Mouse (Mus musculus) liver, embryonic 15.5 days (tissue): ENCODE results near the gene Rrp12. TPM values are rescaled to one million over a fixed set of nuclear protein-coding genes. Genes with fewer than 3 reads are reported as not detected.
"Not testable (repeated sequence)": the region's sequence is repeated elsewhere in the genome, so short reads cannot be mapped to it uniquely, and the experiment has no call there.

Experiments
- ATAC-seq: fragments of 200-750 bp; cut with Nextera tagmentation; 2 replicates; pipeline ENCODE4 v1.8.0; 2017; ENCODE audit warnings: moderate number of reproducible peaks, mild to moderate bottlenecking, moderate library complexity; ENCODE audit not compliant: insufficient read depth
- H3K27ac ChIP-seq: fragments of 300-500 bp; sonication (generic); replicated peaks from 2 replicates; pipeline ENCODE4 v1.5.1; 2015; ENCODE audit warnings: mild to moderate bottlenecking, inconsistent platforms
- H3K27me3 ChIP-seq: fragments of 300-500 bp; sonication (generic); 2 replicates; pipeline ENCODE4 v1.6.1; 2015; ENCODE audit warnings: mild to moderate bottlenecking, inconsistent platforms
- H3K36me3 ChIP-seq: fragments of 300-500 bp; sonication (generic); replicated peaks from 2 replicates; pipeline ENCODE4 v1.6.1; 2015; ENCODE audit warnings: moderate library complexity, mild to moderate bottlenecking, inconsistent platforms
- H3K4me1 ChIP-seq: fragments of 300-500 bp; sonication (generic); replicated peaks from 2 replicates; pipeline ENCODE4 v1.6.1; 2015; ENCODE audit warnings: inconsistent platforms
- H3K4me2 ChIP-seq: fragments of 300-500 bp; sonication (generic); 2 replicates; pipeline ENCODE4 v1.6.1; 2015; ENCODE audit warnings: moderate library complexity, mild to moderate bottlenecking, inconsistent platforms
- H3K4me3 ChIP-seq: fragments of 300-500 bp; sonication (generic); replicated peaks from 2 replicates; pipeline ENCODE4 v1.5.1; 2015; ENCODE audit warnings: mild to moderate bottlenecking, inconsistent platforms
- H3K9ac ChIP-seq: fragments of 300-500 bp; sonication (generic); 2 replicates; pipeline ENCODE4 v1.6.1; 2015; ENCODE audit warnings: moderate library complexity, mild to moderate bottlenecking, inconsistent platforms
- H3K9me3 ChIP-seq: fragments of 300-500 bp; sonication (generic); replicated peaks from 2 replicates; pipeline ENCODE4 v1.6.1; 2016; ENCODE audit warnings: inconsistent platforms
- WGBS: fragments of 180-500 bp; shearing (Covaris S2); methylation state at CpG from one replicate; pipeline ENCODE4 v1.1.7; 2015; ENCODE audit warnings: mixed read lengths; ENCODE audit not compliant: insufficient replicate concordance; 5-methylcytosine and 5-hydroxymethylcytosine counted together
- polyA plus RNA-seq: library from polyadenylated mRNA; unstranded; fragments of >200 nt; fragmentation: Nextera tagmentation; extraction: Ambion mirVana; gene quantifications from 2 replicates; pipeline ENCODE4 v1.2.1, GENCODE M21; 2015

Rrp12 gene
- polyA plus RNA-seq, 1 experiment from 2014 or later = 8.5 TPM

GRCm38 (mm10) chr19:41847614-41847991 lies 48.4 kb downstream of the Rrp12 start:
- not testable (repeated sequence) for H3K9me3 ChIP-seq, H3K36me3 ChIP-seq, H3K27me3 ChIP-seq
- peak overlapping the region; percentile 90 for H3K4me3 ChIP-seq
- H3K4me2 ChIP-seq = peak overlapping the region; percentile 98
- H3K27ac ChIP-seq = peak overlapping the region; percentile 91
- peak; percentile 41 for ATAC-seq
- peak overlapping the region; percentile 78 for H3K9ac ChIP-seq
- 0% methylated on average over 45 of the region's 53 CpGs for WGBS
- H3K4me1 ChIP-seq = peaks cover 55% of the 10 kb centered on the region

DNA sequence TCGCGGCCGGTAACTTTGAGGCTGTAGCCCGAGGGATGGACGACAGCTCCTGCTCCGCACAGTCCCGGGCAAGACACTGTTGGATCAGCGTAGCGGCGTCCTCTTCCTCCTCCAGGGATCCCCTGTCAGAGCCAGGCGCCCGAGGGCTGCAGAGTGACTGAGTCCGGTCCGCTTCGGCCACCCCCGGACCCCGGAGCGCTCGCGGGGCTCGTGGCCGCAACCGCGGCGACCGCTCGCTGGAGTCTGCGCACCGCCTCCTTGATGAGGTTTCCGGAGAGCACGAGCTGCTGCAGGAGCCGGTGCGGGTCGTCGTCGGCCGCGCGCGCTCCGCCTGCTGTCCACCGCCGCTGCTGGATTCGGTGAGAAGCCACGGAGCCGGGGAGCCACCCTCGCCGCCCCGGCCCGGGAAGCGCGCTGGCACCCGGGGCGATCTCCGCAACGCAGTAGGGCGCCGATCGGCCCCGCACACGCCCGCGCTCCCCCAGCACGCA lies 48.8 kb downstream of the Rrp12 start:
- H3K4me1 ChIP-seq = peaks cover 53% of the 10 kb centered on the region
- no peaks in the 10 kb centered on the region for H3K36me3 ChIP-seq
- 0% methylated on average over 63 of the region's 64 CpGs for WGBS
- peak overlapping the region; percentile 91 for H3K27ac ChIP-seq
- peak overlapping the region; percentile 98 for H3K4me2 ChIP-seq
- no peaks in the 10 kb centered on the region for H3K9me3 ChIP-seq
- H3K27me3 ChIP-seq = no peaks in the 10 kb centered on the region
- H3K9ac ChIP-seq = peak overlapping the region; percentile 78
- peak overlapping the region; percentile 90 for H3K4me3 ChIP-seq
- peak; percentile 32 for ATAC-seq

GRCm38 (mm10) chr19:41846366-41847090 lies 49.4 kb downstream of the Rrp12 start:
- ATAC-seq = peak; percentile 6; the same call in 1 of the 2 replicates
- 8% methylated on average over 21 of the region's 21 CpGs for WGBS
- Histone ChIP-seq H3K36me3 (no peaks in the 10 kb centered on the region), H3K9me3 (no peaks in the 10 kb centered on the region), H3K27me3 (no peaks in the 10 kb centered on the region), H3K4me3 (peak overlapping the region; percentile 90), H3K27ac (peak overlapping the region; percentile 91), H3K4me2 (peak overlapping the region; percentile 98), H3K9ac (peak overlapping the region; percentile 78), H3K4me1 (peaks cover 49% of the 10 kb centered on the region)

GRCm38 (mm10) chr19:41844345-41844744 lies 51.6 kb downstream of the Rrp12 start:
- no peak overlapping the region for H3K9ac ChIP-seq
- ATAC-seq = no peak
- no peak overlapping the region for H3K27ac ChIP-seq
- 69% methylated on average over 6 of the region's 6 CpGs for WGBS
- H3K9me3 ChIP-seq = no peaks in the 10 kb centered on the region
- H3K27me3 ChIP-seq = no peaks in the 10 kb centered on the region
- H3K4me3 ChIP-seq = no peak overlapping the region
- H3K36me3 ChIP-seq = no peaks in the 10 kb centered on the region
- peaks cover 54% of the 10 kb centered on the region for H3K4me1 ChIP-seq
- H3K4me2 ChIP-seq = no peak overlapping the region; the same call in 1 of the 2 replicates

DNA sequence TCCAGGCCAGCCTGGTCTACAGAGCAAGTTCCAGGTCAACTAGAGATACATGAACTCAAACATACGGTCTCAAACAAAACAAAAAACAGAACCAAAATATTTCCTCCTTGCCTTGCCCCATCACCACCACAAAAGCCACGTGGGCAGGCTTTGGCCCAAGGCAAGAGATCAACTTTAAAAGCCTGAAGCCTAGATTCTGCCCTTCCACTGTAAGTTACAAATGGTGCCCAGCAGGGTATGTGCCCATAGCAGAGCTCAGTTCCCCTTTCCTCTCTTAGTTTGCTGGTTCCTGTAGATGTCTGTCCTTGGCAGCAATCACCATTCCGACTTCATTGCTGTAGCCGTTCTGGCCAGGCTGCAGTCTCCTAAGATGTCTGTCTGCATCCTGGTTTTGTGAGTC lies 53.3 kb downstream of the Rrp12 start:
- Histone ChIP-seq H3K27ac (no peak overlapping the region), H3K4me2 (no peak overlapping the region), H3K36me3 (no peaks in the 10 kb centered on the region), H3K4me3 (no peak overlapping the region), H3K27me3 (no peaks in the 10 kb centered on the region), H3K4me1 (peaks cover 67% of the 10 kb centered on the region), H3K9ac (no peak overlapping the region), H3K9me3 (no peaks in the 10 kb centered on the region)
- 58% methylated on average over 4 of the region's 4 CpGs for WGBS
- no peak for ATAC-seq

- Histone ChIP-seq H3K4me2 (no peak overlapping the region), H3K27ac (no peak overlapping the region), H3K9ac (no peak overlapping the region), H3K27me3 (no peaks in the 10 kb centered on the region), H3K4me3 (no peak overlapping the region), H3K4me1 (peaks cover 71% of the 10 kb centered on the region), H3K36me3 (no peaks in the 10 kb centered on the region), H3K9me3 (no peaks in the 10 kb centered on the region)
- WGBS = 80% methylated on average over 4 of the region's 4 CpGs
- no peak for ATAC-seq
Measured at GRCm38 (mm10) chr19:41842196-41842595, 53.8 kb downstream of the Rrp12 start.

DNA sequence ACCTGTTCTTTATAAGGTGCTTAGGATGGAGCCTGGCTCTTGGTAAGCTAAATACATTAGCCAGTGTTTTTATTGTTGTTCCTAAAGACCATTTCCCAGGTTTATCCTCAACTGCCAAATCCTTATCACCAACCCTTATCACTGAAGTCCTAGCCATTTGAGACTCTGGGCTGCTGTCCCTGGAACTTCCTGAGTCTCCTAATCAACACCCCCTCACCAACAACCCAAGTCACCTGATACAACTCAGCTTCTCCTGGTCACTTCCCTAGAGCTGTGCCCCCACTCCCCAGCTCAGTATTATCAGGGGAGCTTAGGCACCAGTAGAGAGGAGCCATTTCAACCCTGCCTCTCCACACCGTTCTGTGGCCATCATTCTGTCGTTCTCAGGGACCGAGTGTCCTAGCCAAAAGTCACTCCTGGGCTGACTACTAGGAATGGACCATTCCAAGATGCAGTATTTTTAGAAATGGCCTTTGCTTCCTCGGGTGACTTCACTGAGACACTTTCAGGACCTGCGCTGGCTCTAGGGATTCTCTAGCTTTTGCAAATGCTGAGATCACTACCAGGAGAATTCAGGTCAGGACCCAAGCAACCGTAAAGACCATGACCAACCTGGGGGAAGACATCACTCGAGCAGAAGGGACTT lies 54.7 kb downstream of the Rrp12 start:
- Histone ChIP-seq H3K9ac (no peak overlapping the region), H3K4me3 (no peak overlapping the region), H3K27me3 (no peaks in the 10 kb centered on the region), H3K4me2 (no peak overlapping the region), H3K9me3 (no peaks in the 10 kb centered on the region), H3K4me1 (peaks cover 71% of the 10 kb centered on the region), H3K27ac (no peak overlapping the region), H3K36me3 (no peaks in the 10 kb centered on the region)
- 55% methylated on average over 7 of the region's 7 CpGs for WGBS
- ATAC-seq = no peak

DNA sequence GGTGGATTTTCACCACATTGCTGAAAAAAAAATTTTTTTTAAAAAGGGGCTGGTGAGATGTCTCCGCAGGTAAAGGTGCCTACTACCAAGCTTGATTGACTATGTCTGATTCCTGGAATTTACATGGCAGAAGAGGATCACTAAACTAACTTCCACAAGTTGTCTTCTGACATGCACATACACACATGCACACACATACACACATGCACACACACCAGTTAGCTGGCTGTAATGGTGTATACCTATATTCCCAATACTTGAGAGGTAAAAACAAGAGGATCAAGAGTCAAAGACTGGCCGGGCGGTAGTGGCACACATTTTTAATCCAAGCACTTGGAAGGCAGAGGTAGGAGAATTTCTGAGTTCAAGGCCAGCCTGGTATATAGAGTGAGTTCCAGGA lies 56.3 kb downstream of the Rrp12 start:
- peak overlapping the region; percentile 92 for H3K27ac ChIP-seq
- ATAC-seq = no peak
- WGBS = 81% methylated on average over 3 of the region's 3 CpGs

GRCm38 (mm10) chr19:41838808-41839207 lies 57.2 kb downstream of the Rrp12 start:
- H3K4me3 ChIP-seq = peak overlapping the region; percentile 17
- no peaks in the 10 kb centered on the region for H3K36me3 ChIP-seq
- peak overlapping the region; percentile 60 for H3K4me2 ChIP-seq
- H3K4me1 ChIP-seq = peaks cover 74% of the 10 kb centered on the region
- H3K9me3 ChIP-seq = no peaks in the 10 kb centered on the region
- WGBS = 13% methylated on average over 6 of the region's 6 CpGs
- peak; percentile 20; the same call in 1 of the 2 replicates for ATAC-seq
- H3K9ac ChIP-seq = peak overlapping the region; percentile 28; the same call in 1 of the 2 replicates
- H3K27me3 ChIP-seq = no peaks in the 10 kb centered on the region
- H3K27ac ChIP-seq = peak overlapping the region; percentile 92

More for the DNA sequence above, 56.3 kb downstream of the Rrp12 start:
- Histone ChIP-seq H3K4me1 (peaks cover 72% of the 10 kb centered on the region), H3K9me3 (no peaks in the 10 kb centered on the region), H3K4me2 (peak overlapping the region; percentile 60; the same call in 1 of the 2 replicates), H3K27me3 (no peaks in the 10 kb centered on the region), H3K4me3 (no peak overlapping the region), H3K9ac (no peak overlapping the region), H3K36me3 (no peaks in the 10 kb centered on the region)

GRCm38 (mm10) chr19:41837917-41838261 lies 58.1 kb downstream of the Rrp12 start:
- WGBS = 9% methylated on average over 4 of the region's 4 CpGs

GRCm38 (mm10) chr19:41837194-41837916 lies 58.6 kb downstream of the Rrp12 start:
- no peaks in the 10 kb centered on the region for H3K9me3 ChIP-seq
- H3K4me2 ChIP-seq = peak overlapping the region; percentile 60
- no peaks in the 10 kb centered on the region for H3K27me3 ChIP-seq
- WGBS = 22% methylated on average over 9 of the region's 9 CpGs
- ATAC-seq = peak; percentile 59
- H3K36me3 ChIP-seq = no peaks in the 10 kb centered on the region
- H3K9ac ChIP-seq = peak overlapping the region; percentile 19; the same call in 1 of the 2 replicates
- H3K4me3 ChIP-seq = 0 out of 2 replicates have a peak overlapping the region, but pooled peaks have one; percentile 17
- H3K27ac ChIP-seq = peak overlapping the region; percentile 92
- H3K4me1 ChIP-seq = peaks cover 88% of the 10 kb centered on the region

More at GRCm38 (mm10) chr19:41837917-41838261, 58.1 kb downstream of the Rrp12 start:
- Histone ChIP-seq H3K9ac (0 out of 2 replicates have a peak overlapping the region, but pooled peaks have one; percentile 28), H3K36me3 (no peaks in the 10 kb centered on the region), H3K4me2 (peak overlapping the region; percentile 60), H3K4me3 (peak overlapping the region; percentile 17), H3K9me3 (no peaks in the 10 kb centered on the region), H3K27ac (peak overlapping the region; percentile 92), H3K27me3 (no peaks in the 10 kb centered on the region), H3K4me1 (peaks cover 83% of the 10 kb centered on the region)
- peak; percentile 17 for ATAC-seq
